Mouse (Mus musculus) ES-Bruce4 (cell line): ENCODE data around the gene Arl8a. TPM values are rescaled to one million over a fixed set of nuclear protein-coding genes. Genes with fewer than 3 reads are reported as not detected.
A peak's percentile ranks its signal among the peaks of the same experiment; 100 is the strongest.

Experiments used
- H3K27ac ChIP-seq: 2 replicates; pipeline ENCODE4 v1.5.1; 2012; ENCODE audit warnings: low read length, inconsistent platforms; ENCODE audit not compliant: insufficient read depth
- H3K27me3 ChIP-seq: 2 replicates; pipeline ENCODE4 v1.6.1; 2012; ENCODE audit warnings: mild to moderate bottlenecking, low read length, inconsistent platforms; ENCODE audit not compliant: control insufficient read depth, poor library complexity, insufficient read depth, severe bottlenecking
- H3K36me3 ChIP-seq: 2 replicates; pipeline ENCODE4 v1.6.1; 2012; ENCODE audit warnings: inconsistent platforms, mild to moderate bottlenecking, low read length, moderate library complexity; ENCODE audit not compliant: control insufficient read depth, poor library complexity, insufficient read depth, severe bottlenecking
- H3K4me1 ChIP-seq: one replicate; pipeline ENCODE4 v1.8.1; 2011; ENCODE audit warnings: low read length; ENCODE audit not compliant: control insufficient read depth, insufficient read depth
- H3K4me3 ChIP-seq: 2 replicates; pipeline ENCODE4 v1.5.1; 2011; ENCODE audit warnings: low read depth, mild to moderate bottlenecking, low read length
- H3K9ac ChIP-seq: 2 replicates; pipeline ENCODE4 v1.6.1; 2012; ENCODE audit warnings: low read depth, mild to moderate bottlenecking, inconsistent platforms; ENCODE audit not compliant: poor library complexity, severe bottlenecking
- H3K9me3 ChIP-seq: replicated peaks from 2 replicates; pipeline ENCODE4 v1.6.1; 2012; ENCODE audit warnings: mild to moderate bottlenecking, low read length, inconsistent platforms; ENCODE audit not compliant: control insufficient read depth, poor library complexity, insufficient read depth, severe bottlenecking
- CTCF ChIP-seq: IDR thresholded peaks from one replicate; pipeline ENCODE4 v1.8.1; 2011; ENCODE audit warnings: low read depth, low read length
- EP300 ChIP-seq: IDR thresholded peaks from 2 replicates; pipeline ENCODE4 v1.6.1; 2011; ENCODE audit warnings: low read depth, low read length; ENCODE audit not compliant: insufficient read depth
- POLR2A ChIP-seq: IDR thresholded peaks from one replicate; pipeline ENCODE4 v1.8.1; 2011; ENCODE audit warnings: low read length; ENCODE audit not compliant: insufficient read depth
- polyA plus RNA-seq: library from polyadenylated mRNA; stranded (reverse); fragments of >200 nt; gene quantifications from 2 replicates; pipeline ENCODE4 v1.2.4, GENCODE M21; 2011; ENCODE audit warnings: low read depth; ENCODE audit not compliant: missing spikeins, insufficient read depth, insufficient read length

Arl8a gene
- polyA plus RNA-seq, 1 experiment: 94.4 TPM

GRCm38 (mm10) chr1:135131560-135131959 is 15.1 kb upstream of the Arl8a start:
- Histone ChIP-seq H3K9me3 (no peaks in the 10 kb centered on the region), H3K27ac (no peak overlapping the region)

GRCm38 (mm10) chr1:135132473-135132872 is 14.2 kb upstream of the Arl8a start, which contains the start of gene Ptpn7:
TSS of gene Ptpn7 (plus strand) at chr1:135132700.
- Histone ChIP-seq H3K27ac (no peak within 1 kb of the TSS), H3K4me1 (peaks cover 9% of the 10 kb centered on the region), H3K36me3 (no peaks in the 10 kb centered on the region), H3K9me3 (no peaks in the 10 kb centered on the region), H3K4me3 (no peak within 1 kb of the TSS), H3K9ac (no peak within 1 kb of the TSS), H3K27me3 (no peaks in the 10 kb centered on the region)
- TF ChIP-seq EP300: no peak
- peak; percentile 52 for TF ChIP-seq CTCF
- TF ChIP-seq POLR2A: no peak

More at GRCm38 (mm10) chr1:135131560-135131959, 15.1 kb upstream of the Arl8a start:
- no peak overlapping the region for H3K4me3 ChIP-seq
- no peaks in the 10 kb centered on the region for H3K27me3 ChIP-seq
- peaks cover 9% of the 10 kb centered on the region for H3K4me1 ChIP-seq
- no peak overlapping the region for H3K9ac ChIP-seq
- TF ChIP-seq CTCF (no peak), POLR2A (no peak), EP300 (no peak)
- no peaks in the 10 kb centered on the region for H3K36me3 ChIP-seq

GRCm38 (mm10) chr1:135132893-135133369 is 13.7 kb upstream of the Arl8a start:
- Histone ChIP-seq H3K36me3 (no peaks in the 10 kb centered on the region), H3K27ac (no peak overlapping the region), H3K9me3 (no peaks in the 10 kb centered on the region), H3K4me1 (peaks cover 9% of the 10 kb centered on the region), H3K9ac (no peak overlapping the region), H3K27me3 (no peaks in the 10 kb centered on the region), H3K4me3 (no peak overlapping the region)
- no peak for TF ChIP-seq POLR2A
- TF ChIP-seq EP300: no peak
- no peak for TF ChIP-seq CTCF

GRCm38 (mm10) chr1:135133678-135134435 is 12.8 kb upstream of the Arl8a start:
- H3K9ac ChIP-seq: no peak overlapping the region
- peaks cover 9% of the 10 kb centered on the region for H3K4me1 ChIP-seq
- no peak overlapping the region for H3K27ac ChIP-seq
- no peaks in the 10 kb centered on the region for H3K27me3 ChIP-seq
- no peaks in the 10 kb centered on the region for H3K9me3 ChIP-seq
- no peaks in the 10 kb centered on the region for H3K36me3 ChIP-seq
- H3K4me3 ChIP-seq: no peak overlapping the region
- TF ChIP-seq EP300 (no peak), CTCF (no peak), POLR2A (no peak)

GRCm38 (mm10) chr1:135135111-135135787 is 11.4 kb upstream of the Arl8a start:
- H3K27me3 ChIP-seq: no peaks in the 10 kb centered on the region
- no peak overlapping the region for H3K4me3 ChIP-seq
- H3K27ac ChIP-seq: no peak overlapping the region
- H3K9me3 ChIP-seq: no peaks in the 10 kb centered on the region
- no peaks in the 10 kb centered on the region for H3K36me3 ChIP-seq
- peaks cover 3% of the 10 kb centered on the region for H3K4me1 ChIP-seq
- H3K9ac ChIP-seq: no peak overlapping the region
- TF ChIP-seq EP300 (no peak), CTCF (no peak), POLR2A (no peak)

- TF ChIP-seq CTCF (peak; percentile 74), EP300 (no peak), POLR2A (no peak)
- no peaks in the 10 kb centered on the region for H3K9me3 ChIP-seq
- H3K4me3 ChIP-seq: no peak overlapping the region
- peaks cover 3% of the 10 kb centered on the region for H3K4me1 ChIP-seq
- no peak overlapping the region for H3K27ac ChIP-seq
- no peaks in the 10 kb centered on the region for H3K27me3 ChIP-seq
- no peak overlapping the region for H3K9ac ChIP-seq
- no peaks in the 10 kb centered on the region for H3K36me3 ChIP-seq
Measured at GRCm38 (mm10) chr1:135136500-135136899, 10.1 kb upstream of the Arl8a start.
